Mouse (Mus musculus) cerebellum, adult 8-10 months (tissue): ENCODE measurements around the gene Opcml.

Experiments
- DNase-seq: peaks from one replicate; pipeline ENCODE4 v3.0.0; 2022

The Opcml gene

GRCm38 (mm10) chr9:28444972-28445371 is 654.4 kb downstream of the Opcml start:
- DNase-seq: no peak

GRCm38 (mm10) chr9:28445863-28446262 is 655.3 kb downstream of the Opcml start:
- DNase-seq: no peak

- DNase-seq: no peak
Measured at GRCm38 (mm10) chr9:28446278-28447064, 655.9 kb downstream of the Opcml start.

GRCm38 (mm10) chr9:28452509-28452908 is 661.9 kb downstream of the Opcml start:
- DNase-seq: no peak

GRCm38 (mm10) chr9:28453062-28453461 is 662.5 kb downstream of the Opcml start:
- no peak for DNase-seq

- DNase-seq: no peak
Measured at GRCm38 (mm10) chr9:28457982-28458770, 667.6 kb downstream of the Opcml start.

GRCm38 (mm10) chr9:28463622-28464021 is 673.0 kb downstream of the Opcml start:
- no peak for DNase-seq

GRCm38 (mm10) chr9:28469419-28469818 is 678.8 kb downstream of the Opcml start:
- no peak for DNase-seq

GRCm38 (mm10) chr9:28471501-28471900 is 680.9 kb downstream of the Opcml start:
- no peak for DNase-seq

- DNase-seq: no peak
Measured at GRCm38 (mm10) chr9:28474586-28474985, 684.0 kb downstream of the Opcml start.

GRCm38 (mm10) chr9:28481261-28481660 is 690.7 kb downstream of the Opcml start:
- DNase-seq: no peak

GRCm38 (mm10) chr9:28488499-28488898 is 697.9 kb downstream of the Opcml start:
- DNase-seq: no peak

- DNase-seq: peak; percentile 41
Measured at GRCm38 (mm10) chr9:28489828-28490227, 699.3 kb downstream of the Opcml start.

- DNase-seq: peak; percentile 65
Measured at GRCm38 (mm10) chr9:28490410-28490809, 699.8 kb downstream of the Opcml start.

- no peak for DNase-seq
Measured at GRCm38 (mm10) chr9:28499841-28500794, 709.5 kb downstream of the Opcml start.

- DNase-seq: no peak
Measured at GRCm38 (mm10) chr9:28513905-28514304, 723.3 kb downstream of the Opcml start.

GRCm38 (mm10) chr9:28533191-28533590 is 742.6 kb downstream of the Opcml start:
- DNase-seq: no peak

GRCm38 (mm10) chr9:28535006-28535405 is 744.4 kb downstream of the Opcml start:
- no peak for DNase-seq

GRCm38 (mm10) chr9:28536637-28537036 is 746.1 kb downstream of the Opcml start:
- no peak for DNase-seq

- DNase-seq: no peak
Measured at GRCm38 (mm10) chr9:28548189-28548588, 757.6 kb downstream of the Opcml start.

- DNase-seq: no peak
Measured at GRCm38 (mm10) chr9:28552387-28553182, 762.0 kb downstream of the Opcml start.

GRCm38 (mm10) chr9:28558628-28559027 is 768.1 kb downstream of the Opcml start:
- no peak for DNase-seq
